ENCODE assay signal across 1 mouse cellular context in the genomic region with DNA sequence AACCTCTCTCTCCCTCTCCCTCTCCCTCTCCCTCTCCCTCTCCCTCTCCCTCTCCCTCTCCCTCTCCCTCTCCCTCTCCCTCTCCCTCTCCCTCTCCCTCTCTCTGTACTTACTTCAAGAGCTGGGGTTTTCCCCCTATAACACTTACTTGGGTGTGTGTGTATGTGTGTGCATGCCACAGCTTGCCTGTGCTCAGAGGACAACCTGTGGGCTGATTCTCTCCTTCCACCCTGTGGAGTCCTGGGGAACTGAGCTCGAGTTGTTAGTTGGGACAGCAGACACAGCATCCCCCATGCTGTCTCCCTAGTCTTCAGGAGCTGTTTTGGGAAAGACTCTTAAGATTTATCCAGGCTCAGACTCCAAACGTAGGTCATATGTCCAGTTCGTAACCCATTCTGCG.
TF ChIP-seq lines count a peak whose summit lies in the region.

No protein-coding gene starts in this region.

TF ChIP-seq in CH12.LX, 34 proteins besides CTCF, POLR2A, EP300 and RAD21 (continued from another document):
- TF ChIP-seq MYC (IDR thresholded peaks at IDR 0.05; ENCODE audit: low read depth, low read length) (no peak), E2F4 (IDR thresholded peaks at IDR 0.05; ENCODE audit: insufficient replicate concordance, low read depth, low read length) (no peak), CHD1 (IDR thresholded peaks at IDR 0.05; ENCODE audit: low read depth, low read length) (peak; percentile 75; the same call in 1 of the 2 replicates)
